Mouse (Mus musculus) kidney, postnatal 36 days (tissue): ENCODE data around the gene Llcfc1.

Source experiments
- DNase-seq, 2 experiments: peaks; one replicate each; pipeline ENCODE4 v3.0.0; 2021 to 2022; ENCODE audit warnings: mixed read lengths in 2 of 2

Llcfc1 gene

DNA sequence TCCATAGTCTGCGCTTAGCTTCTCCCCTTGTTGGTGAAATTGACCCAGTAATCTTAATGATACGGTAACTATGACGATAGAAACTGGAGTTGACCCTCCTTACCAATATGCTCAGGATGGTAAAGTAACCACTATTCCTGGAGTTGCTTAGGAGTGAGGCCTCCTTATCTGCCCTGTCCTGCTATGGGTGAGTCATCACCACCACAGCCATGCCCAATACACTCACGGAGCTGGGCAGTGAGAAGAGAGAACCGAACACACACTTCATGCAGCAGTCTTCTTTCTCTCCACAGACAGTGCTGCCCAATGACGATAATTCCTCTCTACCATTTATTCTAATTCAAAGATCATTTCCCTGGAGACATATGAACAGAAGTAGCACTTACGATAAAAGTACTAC lies 22.0 kb downstream of the Llcfc1 start:
- no peak for DNase-seq

- DNase-seq, result no peak
Measured at GRCm38 (mm10) chr6:41710281-41710680, 26.1 kb downstream of the Llcfc1 start.

GRCm38 (mm10) chr6:41721430-41721829 lies 37.2 kb downstream of the Llcfc1 start:
- DNase-seq, result no peak

DNA sequence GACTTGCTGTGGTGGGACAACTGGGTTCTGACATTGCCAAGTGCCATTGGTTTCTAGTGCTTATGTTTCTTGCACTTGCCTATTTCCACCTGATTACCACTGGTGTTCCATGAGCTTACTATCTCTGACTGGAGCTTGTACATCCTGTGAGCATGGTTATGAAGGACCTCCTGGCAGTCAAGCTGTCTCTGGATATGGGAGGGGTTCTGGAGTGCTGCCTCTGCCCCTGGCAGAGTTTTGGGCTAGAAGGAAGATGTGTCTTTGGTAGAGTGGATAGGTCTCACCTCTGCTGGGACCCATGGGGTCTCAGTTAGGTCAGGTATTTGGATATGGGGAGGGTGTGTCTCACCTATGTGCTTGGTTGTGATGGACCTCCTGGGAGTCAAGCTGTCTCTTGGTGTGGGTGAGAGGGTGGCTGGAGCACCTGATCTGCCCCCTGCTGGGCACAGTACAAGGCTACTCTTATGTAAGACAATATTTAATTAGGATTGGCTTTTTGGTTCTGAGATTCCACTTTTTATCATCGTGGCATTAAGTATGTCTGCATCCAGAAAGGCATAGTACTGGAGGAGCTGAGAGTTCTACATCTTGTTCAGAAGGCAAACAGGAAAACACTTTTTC lies 43.9 kb downstream of the Llcfc1 start:
- DNase-seq, result peak in 1 of 2 experiments; percentile 26

- no peak for DNase-seq
Measured at GRCm38 (mm10) chr6:41734719-41735470, 50.7 kb downstream of the Llcfc1 start.
